Mouse (Mus musculus) C2C12 (cell line): Measurements from ENCODE around the gene Micall1.

Experiments used
- CEBPB ChIP-seq: IDR thresholded peaks from one replicate; pipeline ENCODE4 v1.6.1; 2011; ENCODE audit warnings: low read depth, mild to moderate bottlenecking, control low read depth, moderate library complexity
- CTCF ChIP-seq: IDR thresholded peaks from one replicate; pipeline ENCODE4 v1.5.1; 2011; ENCODE audit not compliant: control insufficient read depth, insufficient read depth, insufficient read length
- FOSL1 ChIP-seq: IDR thresholded peaks from one replicate; pipeline ENCODE4 v1.8.0; 2011; ENCODE audit warnings: mild to moderate bottlenecking, low read length; ENCODE audit not compliant: poor library complexity, insufficient read depth, severe bottlenecking
- MAX ChIP-seq: IDR thresholded peaks from one replicate; pipeline ENCODE4 v1.6.1; 2011; ENCODE audit warnings: mild to moderate bottlenecking, control low read depth
- MYOG ChIP-seq: IDR thresholded peaks from one replicate; pipeline ENCODE4 v1.6.1; 2011; ENCODE audit not compliant: control insufficient read depth, insufficient read length; ENCODE audit errors: extremely low read depth
- USF1 ChIP-seq: IDR thresholded peaks from one replicate; pipeline ENCODE4 v1.6.1; 2011; ENCODE audit warnings: low read depth, mild to moderate bottlenecking, control low read depth, moderate library complexity

- TF ChIP-seq CTCF (no peak), MAX (no peak), FOSL1 (no peak), MYOG (no peak), CEBPB (no peak), USF1 (no peak)
Observed at GRCm38 (mm10) chr15:79110528-79110927, 1.8 kb downstream of the Micall1 start.
